ENCODE assay signal across 8 mouse cellular contexts in the genomic region with DNA sequence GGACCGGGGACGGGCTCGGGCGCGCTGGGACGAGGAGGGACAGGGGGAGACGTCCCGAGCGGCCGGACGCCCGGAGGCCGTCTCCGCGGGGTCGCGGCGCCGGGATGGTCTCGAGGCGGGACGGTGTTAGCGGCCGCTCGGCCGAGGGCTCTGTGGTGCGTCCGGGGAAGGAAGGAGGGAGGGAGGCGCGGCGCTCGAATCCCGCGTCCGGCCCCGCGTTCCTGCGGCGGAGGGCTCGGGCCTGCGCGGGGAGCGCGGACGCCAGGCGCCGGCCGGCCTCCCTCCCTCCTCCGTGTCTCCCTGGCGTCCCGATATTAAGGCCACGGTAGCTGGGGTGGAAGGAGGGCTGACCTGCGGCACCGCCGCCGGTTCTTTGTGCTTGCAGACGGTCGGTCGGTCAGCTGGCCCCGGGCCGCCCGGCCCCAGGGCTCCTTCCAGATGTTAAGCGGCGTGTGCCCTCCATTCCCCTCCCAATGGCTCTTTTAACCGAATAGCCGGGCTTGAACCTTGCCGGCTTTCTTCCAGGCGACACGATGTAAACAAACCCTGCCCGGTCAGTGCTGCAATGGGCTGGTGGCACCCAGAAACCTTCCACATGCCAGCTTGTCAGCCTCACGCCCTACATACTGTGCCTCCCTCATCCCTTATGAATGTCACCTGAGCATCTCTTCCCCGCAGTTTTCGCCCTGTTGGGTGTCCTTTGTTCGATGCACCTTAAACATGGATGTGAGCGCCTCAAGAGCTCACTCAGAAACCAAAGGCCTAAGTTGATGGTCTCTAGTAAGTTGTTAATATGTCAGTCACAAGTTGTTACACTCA. TPM values are rescaled to one million over a fixed set of nuclear protein-coding genes. Genes with fewer than 3 reads are reported as not detected.
DNase-seq lines count a peak whose midpoint lies in the region; ATAC-seq and TF ChIP-seq lines count a peak whose summit lies in the region.

No protein-coding gene starts in this region.

- H3K4me3 ChIP-seq in erythroblast, embryonic 14.5 days (replicated peaks): peak overlapping the region; percentile 97
- H3K4me3 ChIP-seq in heart, embryonic 16.5 days (ENCODE audit: low read length): peak overlapping the region; percentile 98
- H3K4me3 ChIP-seq in lung, postnatal 0 days (ENCODE audit: low read depth, low read length): peak overlapping the region; percentile 97

- H3K27ac ChIP-seq in heart, embryonic 16.5 days (ENCODE audit: low read length): peak overlapping the region; percentile 86
- peak overlapping the region; percentile 94 for H3K27ac ChIP-seq in lung, postnatal 0 days (ENCODE audit: low read length)

- peaks cover 29% of the 10 kb centered on the region for H3K36me3 ChIP-seq in erythroblast, embryonic 14.5 days (ENCODE audit: control insufficient read depth)
- H3K36me3 ChIP-seq in heart, embryonic 16.5 days (ENCODE audit: control insufficient read depth, insufficient read depth): no peaks in the 10 kb centered on the region
- H3K36me3 ChIP-seq in lung, postnatal 0 days (ENCODE audit: insufficient read depth, low read length): no peaks in the 10 kb centered on the region

- peaks cover 29% of the 10 kb centered on the region for H3K27me3 ChIP-seq in erythroblast, embryonic 14.5 days (ENCODE audit: control insufficient read depth)
- no peaks in the 10 kb centered on the region for H3K27me3 ChIP-seq in heart, embryonic 16.5 days (ENCODE audit: control insufficient read depth, insufficient read depth, low read length)
- no peaks in the 10 kb centered on the region for H3K27me3 ChIP-seq in lung, postnatal 0 days (replicated peaks; ENCODE audit: insufficient read depth, low read length)

- H3K9ac ChIP-seq in heart, embryonic 16.5 days (ENCODE audit: low read length): peak overlapping the region; percentile 99
- peak overlapping the region; percentile 97 for H3K9ac ChIP-seq in lung, postnatal 0 days (replicated peaks; ENCODE audit: low read depth)

- ATAC-seq in heart, embryonic 16.5 days (replicated peaks; ENCODE audit: extremely low read depth, insufficient read depth, low FRiP score): peak; percentile 80
- peak; percentile 78 for ATAC-seq in lung, postnatal 0 days

- peaks cover 38% of the 10 kb centered on the region for H3K4me1 ChIP-seq in erythroblast, embryonic 14.5 days (ENCODE audit: control insufficient read depth)
- peaks cover 3% of the 10 kb centered on the region; the same call in 1 of the 2 replicates for H3K4me1 ChIP-seq in heart, embryonic 16.5 days (ENCODE audit: control insufficient read depth, insufficient read depth, low read length)
- no peaks in the 10 kb centered on the region for H3K4me1 ChIP-seq in lung, postnatal 0 days (ENCODE audit: insufficient read depth, low read depth, low read length)

- TF ChIP-seq CTCF in lung, postnatal 0 days (IDR thresholded peaks at IDR 0.05): no peak

- DNase-seq in embryo, embryonic 10 days (ENCODE audit: low spot score): peak; percentile 28
- no peak for DNase-seq in embryo, embryonic 9.5 days (ENCODE audit: extremely low spot score)
- peak; percentile 77 for DNase-seq in adipocyte (ENCODE audit: low spot score)
- peak; percentile 10 to 23 for DNase-seq in layer of hippocampus, adult 8-10 months (ENCODE audit: low spot score in 2 of 2)
- peak; percentile 57 for DNase-seq in lung, postnatal 0 days (ENCODE audit: low spot score)
- peak; percentile 11 for DNase-seq in ovary, postnatal 10 days (ENCODE audit: low spot score)

- H3K4me2 ChIP-seq in heart, embryonic 16.5 days (ENCODE audit: low read depth, low read length): peak overlapping the region; percentile 78
- peak overlapping the region; percentile 71 for H3K4me2 ChIP-seq in lung, postnatal 0 days (replicated peaks; ENCODE audit: low read depth, low read length)

- TF ChIP-seq EP300 in lung, postnatal 0 days (IDR thresholded peaks at IDR 0.05): no peak

- H3K9me3 ChIP-seq in erythroblast, embryonic 14.5 days (ENCODE audit: control insufficient read depth, low read length): no peaks in the 10 kb centered on the region
- H3K9me3 ChIP-seq in heart, embryonic 16.5 days (replicated peaks; ENCODE audit: control insufficient read depth, low read length): no peaks in the 10 kb centered on the region
- H3K9me3 ChIP-seq in lung, postnatal 0 days (ENCODE audit: low read length): no peaks in the 10 kb centered on the region

- WGBS in heart, embryonic 16.5 days: under 1% methylated on average over 69 of the region's 75 CpGs
- WGBS in lung, postnatal 0 days: 4% methylated on average over 51 of the region's 75 CpGs

RNA-seq across cellular contexts. Expression of gene Sec62, which starts 0.9 kb away (rescaled TPM):
- polyA plus RNA-seq in erythroblast, embryonic 14.5 days (2012): 9.4 and 10.1 TPM in 2 replicates
- 38.9 and 45.8 TPM in 2 replicates for polyA plus RNA-seq in heart, embryonic 16.5 days (2015; fragmentation: Nextera tagmentation; extraction: Ambion mirVana)
- 100 to 1,000 TPM in 1 of 4 experiments, 10 to 100 TPM in 3; 90.6 to 104 (median 95.9) TPM for total RNA-seq in layer of hippocampus, adult 8-10 months (2022)
- 145 and 152 TPM in 2 replicates for polyA plus RNA-seq in lung, postnatal 0 days (2015; fragmentation: Nextera tagmentation; extraction: Ambion mirVana)

RNA-seq across cellular contexts. Expression of gene Samd7, which starts 47.5 kb away (rescaled TPM):
- not detected in 2 replicates for polyA plus RNA-seq in erythroblast, embryonic 14.5 days (2012)
- polyA plus RNA-seq in heart, embryonic 16.5 days (2015; fragmentation: Nextera tagmentation; extraction: Ambion mirVana): not detected in 2 replicates
- total RNA-seq in layer of hippocampus, adult 8-10 months (2022): not detected
- polyA plus RNA-seq in lung, postnatal 0 days (2015; fragmentation: Nextera tagmentation; extraction: Ambion mirVana): not detected in 2 replicates
